Mouse (Mus musculus) hematopoietic stem cell, adult 5-6 weeks (primary cell): ENCODE results near the gene Etd. TPM values are rescaled to one million over a fixed set of nuclear protein-coding genes. Genes with fewer than 3 reads are reported as not detected.
"Not testable (repeated sequence)": the region's sequence is repeated elsewhere in the genome, so short reads cannot be mapped to it uniquely, and the experiment has no call there.

Source experiments
- ATAC-seq, 2 experiments: fragments of 125-278 bp in 1 of 2; replicated peaks in 1 of 2; 2 replicates each; pipeline ENCODE4 v1.8.0; 2016 to 2017; ENCODE audit warnings: inconsistent platforms in 2 of 2, mild to moderate bottlenecking in 2 of 2, moderate number of reproducible peaks in 2 of 2, low read depth in 1 of 2, moderate TSS enrichment in 1 of 2; ENCODE audit not compliant: low FRiP score in 2 of 2, poor library complexity in 2 of 2, severe bottlenecking in 2 of 2, insufficient read depth in 1 of 2, low TSS enrichment in 1 of 2
- total RNA-seq: library from RNA; stranded (forward); fragments of 172-1452, 232-1000 nt; gene quantifications from 2 replicates; pipeline ENCODE4 v1.2.3, GENCODE M21; 2017

Etd gene
- total RNA-seq: not detected in 2 replicates

- ATAC-seq: no peak
These were observed at the start of gene Etd for GRCm38 (mm10) chrX:53434618-53435017. Etd (plus strand) TSS chrX:53434918.

- no peak for ATAC-seq
These were observed 48.4 kb upstream of the Etd start for GRCm38 (mm10) chrX:53386362-53386761.

GRCm38 (mm10) chrX:53432888-53433287 is 1.8 kb upstream of the Etd start:
- no peak for ATAC-seq

- no peak for ATAC-seq
These were observed 24.9 kb downstream of the Etd start for GRCm38 (mm10) chrX:53459573-53459972.

GRCm38 (mm10) chrX:53464194-53464593 is 29.5 kb downstream of the Etd start:
- ATAC-seq: not testable (repeated sequence)

Other genes starting within 250 kb of the Etd start
- not detected in 2 replicates for gene Plac1, start 194.8 kb upstream of the Etd start, total RNA-seq
- gene Fam122b, start 165.1 kb upstream of the Etd start, total RNA-seq: 7.6 TPM in 2 replicates
- not detected in 2 replicates for gene Fam122c, start 161.5 kb upstream of the Etd start, total RNA-seq
- 21.0 and 23.7 TPM in 2 replicates for gene Mospd1, start 64.4 kb upstream of the Etd start, total RNA-seq
- gene Rtl8c, start 173.1 kb downstream of the Etd start, total RNA-seq: 1.7 and 9.7 TPM in 2 replicates
- gene Gm14597, start 174.1 kb downstream of the Etd start, total RNA-seq: not detected in 2 replicates
- gene Rtl8a, start 208.8 kb downstream of the Etd start, total RNA-seq: 5.9 and 14.4 TPM in 2 replicates
- 5.0 and 6.6 TPM in 2 replicates for gene Rtl8b, start 235.5 kb downstream of the Etd start, total RNA-seq